Mouse (Mus musculus) liver, postnatal 0 days (tissue): ENCODE measurements around the gene Rps26.

Source experiments
- CTCF ChIP-seq: sonication (generic); IDR thresholded peaks from 2 replicates; pipeline ENCODE4 v1.5.1; 2016; ENCODE audit warnings: antibody characterized with exemption, low read depth
- EP300 ChIP-seq: IDR thresholded peaks from 2 replicates; pipeline ENCODE4 v1.6.1; 2016; ENCODE audit warnings: antibody characterized with exemption, low read depth, mild to moderate bottlenecking

DNA sequence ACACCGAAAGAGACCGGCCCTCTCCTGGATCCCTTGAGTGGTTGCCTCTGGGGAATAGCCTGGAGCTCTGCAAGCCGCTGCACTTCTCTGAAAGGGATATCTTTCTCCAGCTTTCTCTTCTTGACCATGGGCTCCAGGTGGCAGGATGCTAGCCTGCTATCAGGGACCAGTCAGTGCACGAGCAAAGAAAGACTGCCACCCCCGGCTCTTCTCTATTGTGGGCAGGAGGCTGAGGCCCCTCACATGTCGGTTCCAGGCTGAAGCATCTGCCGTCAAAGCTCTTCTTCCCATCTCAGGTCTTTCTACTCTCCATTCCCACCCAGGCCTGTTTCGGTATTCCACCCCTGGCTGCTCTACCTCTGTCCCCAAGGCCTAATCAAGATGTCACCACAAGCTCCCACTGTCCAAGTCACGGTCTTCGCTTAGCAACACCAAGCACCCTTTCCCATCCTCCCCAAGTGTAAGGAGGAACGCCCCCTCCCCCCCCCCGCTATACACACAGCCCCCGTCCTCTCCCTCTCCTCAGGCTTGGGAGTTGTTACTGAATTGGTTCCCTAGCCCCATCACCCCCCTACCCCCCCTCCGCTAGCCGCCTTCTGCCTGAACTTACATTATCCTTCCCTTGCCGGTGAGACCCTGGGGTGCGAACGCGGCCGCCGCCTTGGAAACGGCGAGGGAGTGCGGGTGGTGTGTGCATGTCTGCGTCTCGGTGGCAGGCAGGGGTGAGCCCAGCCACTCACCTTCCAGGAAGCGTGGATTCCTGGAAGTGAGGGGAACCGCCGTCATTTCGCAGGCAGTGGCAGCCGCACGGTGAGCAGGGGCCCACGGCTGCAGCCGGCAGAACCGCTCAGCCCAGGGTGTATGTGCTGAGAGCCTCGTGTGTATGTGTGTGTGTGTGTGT, 18.8 kb upstream of the Rps26 start, which contains the start of gene Ikzf4:
- TF ChIP-seq CTCF (no peak), EP300 (no peak)
